Mouse (Mus musculus) bone marrow, adult 2 months (tissue): ENCODE measurements around the gene Larp1.

ENCODE experiments used
- CTCF ChIP-seq: fragments of 200-500 bp; IDR thresholded peaks from 2 replicates; pipeline ENCODE4 v1.5.1; 2011; ENCODE audit warnings: low read length, control low read depth; ENCODE audit not compliant: control insufficient read depth, insufficient read depth
- POLR2A ChIP-seq: fragments of 200-500 bp; IDR thresholded peaks from 2 replicates; pipeline ENCODE4 v1.6.1; 2011; ENCODE audit warnings: low read depth, mild to moderate bottlenecking, control low read depth, low read length, borderline replicate concordance; ENCODE audit not compliant: control insufficient read depth

GRCm38 (mm10) chr11:58077270-58077669 is 68.4 kb downstream of the Larp1 start:
- TF ChIP-seq CTCF (no peak), POLR2A (no peak)
